Mouse (Mus musculus) bone marrow macrophage, adult 2 months (primary cell): ENCODE data around the gene Zmpste24.

ENCODE experiments used
- CTCF ChIP-seq: IDR thresholded peaks from 2 replicates; pipeline ENCODE4 v1.5.1; 2012; ENCODE audit warnings: low read depth, mild to moderate bottlenecking, low read length, moderate library complexity
- POLR2A ChIP-seq: IDR thresholded peaks from 2 replicates; pipeline ENCODE4 v1.6.1; 2012; ENCODE audit warnings: mild to moderate bottlenecking, low read depth, low read length, borderline replicate concordance

GRCm38 (mm10) chr4:121021911-121022310 lies 76.1 kb downstream of the Zmpste24 start:
- TF ChIP-seq POLR2A (no peak), CTCF (no peak)
